Mouse (Mus musculus) adrenal gland (tissue): Measurements from ENCODE around the gene Rexo5.

ENCODE experiments used
- intact Hi-C: fragments of 180-260 bp; cut with DNase I; formaldehyde crosslinking; loops from one replicate; pipeline ENCODE4 v1.15.1; 2025

Gene Rexo5

DNA sequence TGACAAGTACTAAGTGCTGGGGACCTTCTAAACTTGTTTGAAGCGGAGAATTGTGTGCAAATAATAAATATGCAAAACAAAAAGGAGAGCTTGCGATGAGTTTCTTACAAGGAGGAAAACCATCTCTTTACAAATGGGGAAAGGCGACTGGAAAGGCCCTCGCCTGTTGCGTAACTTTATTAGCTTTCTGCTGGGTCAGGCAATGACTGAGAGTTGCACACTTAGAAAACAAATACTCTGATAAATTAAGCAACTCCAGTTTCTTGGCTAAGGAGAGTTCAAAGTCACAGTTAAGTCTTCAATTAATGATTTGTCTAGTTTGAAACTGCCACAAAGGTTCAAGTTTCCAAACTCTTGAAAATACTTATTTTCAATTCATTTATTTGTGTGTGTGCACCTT is 86.5 kb downstream of the Rexo5 start:
- intact Hi-C loops: no loop called here

GRCm38 (mm10) chr7:119881229-119881628 is 87.4 kb downstream of the Rexo5 start:
- intact Hi-C loops: no loop called here

- intact Hi-C loops: no loop called here
Measured at GRCm38 (mm10) chr7:119887887-119888286, 94.1 kb downstream of the Rexo5 start.

- intact Hi-C loops: no loop called here
Measured at GRCm38 (mm10) chr7:119892198-119892597, 98.4 kb downstream of the Rexo5 start.

GRCm38 (mm10) chr7:119892742-119893141 is 98.9 kb downstream of the Rexo5 start:
- intact Hi-C loops: no loop called here

GRCm38 (mm10) chr7:119894818-119895544 is 101.2 kb downstream of the Rexo5 start:
- intact Hi-C loops: loop anchor here (5.0 kb wide), 2 partner anchors 48 to 57 kb away; no protein-coding TSS in a partner anchor

- intact Hi-C loops: loop anchor here (5.0 kb wide), 2 partner anchors 49 to 56 kb away; no protein-coding TSS in a partner anchor
Measured at GRCm38 (mm10) chr7:119895639-119896512, 102.1 kb downstream of the Rexo5 start, which contains the start of the genes Lyrm1 and Dcun1d3. Gene Lyrm1 (plus strand): TSS chr7:119895861. Gene Dcun1d3 (minus strand): TSS chr7:119896298.

DNA sequence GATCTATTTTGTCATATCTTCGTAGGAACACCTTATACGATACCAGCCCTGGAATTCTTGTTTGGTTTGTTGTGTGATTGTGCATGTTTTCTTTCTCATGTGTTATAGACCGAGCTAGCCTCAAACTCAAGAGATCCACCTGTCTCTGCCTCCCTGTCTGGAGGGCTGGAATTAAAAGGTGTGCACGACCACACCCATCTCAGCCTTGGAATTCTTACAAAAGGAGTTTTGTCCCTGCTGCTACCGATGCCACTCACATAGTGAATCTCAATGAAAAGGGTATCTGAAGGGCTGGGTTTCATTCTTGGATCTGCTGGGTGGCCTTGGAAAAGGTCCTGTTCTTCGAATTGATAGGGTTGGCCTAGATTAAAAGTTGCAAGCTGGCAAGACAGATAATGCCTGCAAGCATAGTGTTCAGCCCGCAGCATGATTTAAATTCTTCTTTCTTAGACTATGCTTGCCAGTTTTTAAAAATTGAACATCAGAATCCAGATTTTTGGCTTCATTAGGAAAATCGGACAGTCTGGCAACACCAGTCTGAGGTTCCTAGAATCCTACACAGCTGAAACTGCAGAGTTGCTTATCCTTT is 103.8 kb downstream of the Rexo5 start:
- intact Hi-C loops: loop anchor here (5.0 kb wide), 2 partner anchors 50 to 55 kb away; no protein-coding TSS in a partner anchor

- intact Hi-C loops: loop anchor here (5.0 kb wide), 2 partner anchors 51 to 54 kb away; no protein-coding TSS in a partner anchor
Measured at GRCm38 (mm10) chr7:119898247-119898856, 104.5 kb downstream of the Rexo5 start.
